Mouse (Mus musculus) E14TG2a.4 (cell line): Measurements from ENCODE around the gene Eva1c.

Source experiments
- CTCF ChIP-seq: conservative IDR thresholded peaks from 2 replicates; pipeline ENCODE4 v1.5.1; 2014; ENCODE audit warnings: low read length
- NANOG ChIP-seq: IDR thresholded peaks from 2 replicates; pipeline ENCODE4 v1.6.1; 2014; ENCODE audit warnings: borderline replicate concordance, low read length, mixed read lengths

GRCm38 (mm10) chr16:90799840-90800239, 26.7 kb upstream of the Eva1c start:
- TF ChIP-seq CTCF: no peak
- no peak for TF ChIP-seq NANOG
